In genomic region chr9:65586406-65587269, GRCm38 (mm10) we compare ENCODE assay signal across 8 mouse cellular contexts. TPM values are rescaled to one million over a fixed set of nuclear protein-coding genes. Genes with fewer than 3 reads are reported as not detected.
DNase-seq lines count a peak whose midpoint lies in the region; ATAC-seq and TF ChIP-seq lines count a peak whose summit lies in the region.

Pif1 (plus strand) TSS chr9:65587160.

- peak; percentile 42 to 60 for DNase-seq in CD8-positive naive resting alpha-beta T cell, adult 2 months (ENCODE audit: low read depth in 2 of 2, low spot score in 2 of 2)
- peak; percentile 87 for DNase-seq in heart, postnatal 0 days (ENCODE audit: low spot score)
- DNase-seq in kidney, postnatal 36 days: peak; percentile 89 to 91
- DNase-seq in thymus, postnatal 0 days (ENCODE audit: low spot score): peak; percentile 86

- 13% methylated on average over 28 of the region's 28 CpGs for WGBS in bone marrow, adult 2 months
- 9% methylated on average over 28 of the region's 28 CpGs for WGBS in forebrain, embryonic 12.5 days
- WGBS in heart, postnatal 0 days: 11% methylated on average over 28 of the region's 28 CpGs
- 11% methylated on average over 28 of the region's 28 CpGs for WGBS in lung, embryonic 15.5 days
- 9% methylated on average over 28 of the region's 28 CpGs for whole genome bisulfite sequencing in olfactory bulb, adult 2 months

- peak; percentile 83 for ATAC-seq in forebrain, embryonic 12.5 days (ENCODE audit: low FRiP score)
- ATAC-seq in heart, postnatal 0 days (ENCODE audit: insufficient read depth, low read depth): peak; percentile 82
- peak; percentile 87; the same call in 1 of the 2 replicates for ATAC-seq in lung, embryonic 15.5 days (ENCODE audit: borderline replicate concordance, extremely low read depth, low FRiP score, low TSS enrichment)

- TF ChIP-seq EP300 in heart, postnatal 0 days (IDR thresholded peaks at IDR 0.05; ENCODE audit: low read depth): no peak

- no peaks in the 10 kb centered on the region for H3K27me3 ChIP-seq in forebrain, embryonic 12.5 days
- no peaks in the 10 kb centered on the region for H3K27me3 ChIP-seq in heart, postnatal 0 days (ENCODE audit: control insufficient read depth, insufficient read depth, low read length)
- no peaks in the 10 kb centered on the region for H3K27me3 ChIP-seq in lung, embryonic 15.5 days

- peak within 1 kb of the TSS; percentile 64 for H3K27ac ChIP-seq in bone marrow, adult 2 months (ENCODE audit: control insufficient read depth, insufficient read depth, low read depth, low read length, poor library complexity)
- peak within 1 kb of the TSS; percentile 82 for H3K27ac ChIP-seq in forebrain, embryonic 12.5 days
- peak within 1 kb of the TSS; percentile 52; the same call in 1 of the 2 replicates for H3K27ac ChIP-seq in heart, postnatal 0 days (ENCODE audit: low read depth)
- H3K27ac ChIP-seq in lung, embryonic 15.5 days: peak within 1 kb of the TSS; percentile 59
- no peak within 1 kb of the TSS for H3K27ac ChIP-seq in olfactory bulb, adult 2 months (ENCODE audit: insufficient read depth, low read depth, low read length)

- peaks cover 2% of the 10 kb centered on the region; the same call in 1 of the 2 replicates for H3K4me1 ChIP-seq in bone marrow, adult 2 months (ENCODE audit: control insufficient read depth, insufficient read depth, low read length)
- peaks cover 34% of the 10 kb centered on the region for H3K4me1 ChIP-seq in forebrain, embryonic 12.5 days
- peaks cover 14% of the 10 kb centered on the region; the same call in 1 of the 2 replicates for H3K4me1 ChIP-seq in heart, postnatal 0 days (ENCODE audit: control insufficient read depth, insufficient read depth)
- peaks cover 20% of the 10 kb centered on the region for H3K4me1 ChIP-seq in lung, embryonic 15.5 days
- H3K4me1 ChIP-seq in olfactory bulb, adult 2 months (ENCODE audit: control insufficient read depth, insufficient read depth, low read length): peaks cover 17% of the 10 kb centered on the region

- TF ChIP-seq CTCF in bone marrow, adult 2 months (IDR thresholded peaks at IDR 0.05; ENCODE audit: control insufficient read depth, insufficient read depth, low read length): no peak
- TF ChIP-seq CTCF in heart, postnatal 0 days (IDR thresholded peaks at IDR 0.05; ENCODE audit: low read depth): no peak
- no peak for TF ChIP-seq CTCF in olfactory bulb, adult 2 months (IDR thresholded peaks at IDR 0.05; ENCODE audit: insufficient read depth, low read depth, low read length)

- peaks cover 22% of the 10 kb centered on the region for H3K36me3 ChIP-seq in forebrain, embryonic 12.5 days (replicated peaks)
- 0 out of 2 replicates have a peak, but pooled peaks cover 7% of the 10 kb centered on the region for H3K36me3 ChIP-seq in heart, postnatal 0 days (replicated peaks; ENCODE audit: control insufficient read depth, insufficient read depth, low read length)
- peaks cover 14% of the 10 kb centered on the region for H3K36me3 ChIP-seq in lung, embryonic 15.5 days

- no peaks in the 10 kb centered on the region for H3K9me3 ChIP-seq in forebrain, embryonic 12.5 days
- no peaks in the 10 kb centered on the region for H3K9me3 ChIP-seq in heart, postnatal 0 days (replicated peaks; ENCODE audit: control insufficient read depth, low read length)
- no peaks in the 10 kb centered on the region for H3K9me3 ChIP-seq in lung, embryonic 15.5 days

- peak; percentile 23; the same call in 1 of the 2 replicates for TF ChIP-seq POLR2A in bone marrow, adult 2 months (IDR thresholded peaks at IDR 0.05; ENCODE audit: borderline replicate concordance, control insufficient read depth, low read depth, low read length)
- TF ChIP-seq POLR2A in olfactory bulb, adult 2 months (IDR thresholded peaks at IDR 0.05; ENCODE audit: insufficient read depth, low read depth, low read length): no peak

- peak within 1 kb of the TSS; percentile 98 for H3K4me2 ChIP-seq in forebrain, embryonic 12.5 days
- peak within 1 kb of the TSS; percentile 92 for H3K4me2 ChIP-seq in heart, postnatal 0 days (ENCODE audit: low read depth, low read length)
- H3K4me2 ChIP-seq in lung, embryonic 15.5 days: peak within 1 kb of the TSS; percentile 97

- H3K9ac ChIP-seq in forebrain, embryonic 12.5 days: peak within 1 kb of the TSS; percentile 78
- H3K9ac ChIP-seq in heart, postnatal 0 days (replicated peaks; ENCODE audit: low read depth, low read length): peak within 1 kb of the TSS; percentile 58
- H3K9ac ChIP-seq in lung, embryonic 15.5 days: peak within 1 kb of the TSS; percentile 61

- H3K4me3 ChIP-seq in bone marrow, adult 2 months (replicated peaks; ENCODE audit: control insufficient read depth, low read depth, low read length): peak within 1 kb of the TSS; percentile 97
- H3K4me3 ChIP-seq in forebrain, embryonic 12.5 days (replicated peaks): peak within 1 kb of the TSS; percentile 74
- H3K4me3 ChIP-seq in heart, postnatal 0 days (ENCODE audit: low read depth, low read length): peak within 1 kb of the TSS; percentile 69
- peak within 1 kb of the TSS; percentile 63 for H3K4me3 ChIP-seq in lung, embryonic 15.5 days
- H3K4me3 ChIP-seq in olfactory bulb, adult 2 months (ENCODE audit: insufficient read depth, low read depth, low read length): peak within 1 kb of the TSS; percentile 42

RNA-seq across cellular contexts. Expression of gene Pif1, which starts in this region (rescaled TPM):
- polyA plus RNA-seq in bone marrow, adult 2 months (2011; ENCODE audit: insufficient read depth, insufficient read length, low replicate concordance, missing spikeins): 16.5 and 29.8 TPM in 2 replicates
- 28.8 and 33.7 TPM in 2 replicates for polyA plus RNA-seq in forebrain, embryonic 12.5 days (2016; fragmentation: Nextera tagmentation; extraction: Ambion mirVana)
- total RNA-seq in heart, postnatal 0 days (2014; rRNA removed; ENCODE audit: low replicate concordance): 7.1 and 32.7 TPM in 2 replicates
- polyA plus RNA-seq in heart, postnatal 0 days (2015; fragmentation: Nextera tagmentation; extraction: Ambion mirVana): 2.5 and 2.6 TPM in 2 replicates
- polyA plus RNA-seq in lung, embryonic 15.5 days (2015; fragmentation: Nextera tagmentation; extraction: Ambion mirVana): 16.6 and 19.0 TPM in 2 replicates
- polyA plus RNA-seq in olfactory bulb, adult 2 months (2012; ENCODE audit: insufficient read depth, insufficient read length, low replicate concordance, missing spikeins): not detected in 2 replicates
- polyA plus RNA-seq in thymus, postnatal 0 days (2015; fragmentation: Nextera tagmentation; extraction: Ambion mirVana): 14.4 and 17.4 TPM in 2 replicates

Comparison
In these comparisons a context has a peak if more than half of its experiments do, and no peak if none do; other contexts are left out.
1. H3K4me3 ChIP-seq: peak in every context shown above with its lines; median percentile 97 in bone marrow, adult 2 months; 74 in forebrain, embryonic 12.5 days; 69 in heart, postnatal 0 days; 63 in lung, embryonic 15.5 days; 42 in olfactory bulb, adult 2 months.